Mouse (Mus musculus): Measurements from ENCODE around the gene Hes7.

- TF ChIP-seq ETS1 (conservative IDR thresholded peaks at IDR 0.05; ENCODE audit: low read depth, low read length) = no peak
- TF ChIP-seq E2F4 (IDR thresholded peaks at IDR 0.05; ENCODE audit: insufficient replicate concordance, low read depth, low read length) = no peak
- TF ChIP-seq POLR2A (IDR thresholded peaks at IDR 0.05; ENCODE audit: low read depth, low read length) = no peak
- TF ChIP-seq ZNF384 (IDR thresholded peaks at IDR 0.05; ENCODE audit: low read depth, low read length) = no peak
- TF ChIP-seq CTCF (conservative IDR thresholded peaks at IDR 0.05 in 1 of 2, IDR thresholded peaks at IDR 0.05 in 1 of 2; ENCODE audit: low read depth in 2 of 2, low read length in 2 of 2) = no peak
- no peak for TF ChIP-seq JUN (IDR thresholded peaks at IDR 0.05; ENCODE audit: insufficient read depth, low read depth, low read length)
- 0 out of 2 replicates have a peak, but pooled peaks have one; percentile 39 for TF ChIP-seq MXI1 (IDR thresholded peaks at IDR 0.05; ENCODE audit: low read depth, low read length)
Measured at GRCm38 (mm10) chr11:69121001-69121740, 967 bp downstream of the Hes7 start.
